Mouse (Mus musculus): ENCODE data around the gene Armc8. TPM values are rescaled to one million over a fixed set of nuclear protein-coding genes. Genes with fewer than 3 reads are reported as not detected.
A peak's percentile ranks its signal among the peaks of the same experiment; 100 is the strongest.
"Not testable (repeated sequence)": the region's sequence is repeated elsewhere in the genome, so short reads cannot be mapped to it uniquely, and the experiment has no call there.

The Armc8 gene
- 17.4 and 22.5 TPM in 2 replicates for total RNA-seq (2014; rRNA removed; ENCODE audit: low replicate concordance)
- polyA plus RNA-seq (2015; fragmentation: Nextera tagmentation; extraction: Ambion mirVana), result 16.8 and 18.5 TPM in 2 replicates

DNA sequence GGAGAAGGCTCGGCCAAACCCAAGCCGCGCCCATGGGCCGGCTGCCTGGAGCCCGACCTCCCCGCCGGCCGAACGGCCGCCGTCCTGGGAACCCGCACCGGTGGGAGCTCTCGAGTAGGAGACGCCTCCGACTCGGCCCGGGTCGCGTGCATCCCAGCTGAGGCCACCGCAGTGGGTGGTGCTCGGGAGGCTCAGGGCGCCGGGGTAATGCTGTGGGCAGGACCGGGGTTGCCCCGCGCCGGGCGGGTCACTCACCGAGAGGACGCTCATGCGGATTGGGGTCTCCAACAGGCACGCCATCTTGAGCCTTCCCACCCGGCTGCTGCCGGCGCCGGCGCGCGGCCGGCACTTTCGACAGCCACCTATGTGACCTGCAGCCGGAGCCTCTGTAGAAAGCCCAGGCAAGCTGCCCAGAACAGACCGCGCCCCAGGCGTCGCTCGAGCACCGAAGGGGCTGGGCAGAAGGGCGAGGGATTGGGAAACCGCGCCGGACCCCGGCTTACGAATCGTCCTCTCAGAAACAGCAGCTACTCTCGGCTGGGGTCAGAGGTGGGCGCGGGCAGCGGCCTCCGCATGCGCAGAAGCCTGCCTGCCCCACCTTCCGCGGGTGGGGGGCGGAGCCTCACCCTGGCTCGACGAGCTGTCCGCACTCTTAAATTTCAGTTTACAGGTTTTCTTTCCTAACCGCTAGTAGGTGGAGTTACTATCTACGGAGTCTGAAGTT, at the start of gene Armc8:
Gene Armc8, minus strand, starts transcription at position 553 of the 724 bp plus-strand sequence.
- H3K4me3 ChIP-seq (ENCODE audit: low read depth, low read length), result peak within 1 kb of the TSS; percentile 95
- WGBS, result under 1% methylated on average over 63 of the region's 70 CpGs
- no peaks in the 10 kb centered on the region for H3K36me3 ChIP-seq (replicated peaks; ENCODE audit: control insufficient read depth, insufficient read depth, low read length)
- no peaks in the 10 kb centered on the region for H3K27me3 ChIP-seq (ENCODE audit: control insufficient read depth, insufficient read depth, low read length)
- no peak for TF ChIP-seq CTCF (IDR thresholded peaks at IDR 0.05; ENCODE audit: low read depth)
- TF ChIP-seq EP300 (IDR thresholded peaks at IDR 0.05; ENCODE audit: low read depth), result peak; percentile 75; the same call in 1 of the 2 replicates
- H3K9ac ChIP-seq (replicated peaks; ENCODE audit: low read depth, low read length), result peak within 1 kb of the TSS; percentile 92
- DNase-seq (ENCODE audit: low spot score) (peak; percentile 85), ATAC-seq (ENCODE audit: insufficient read depth, low read depth) (peak; percentile 98)
- no peaks in the 10 kb centered on the region for H3K9me3 ChIP-seq (replicated peaks; ENCODE audit: control insufficient read depth, low read length)
- peak within 1 kb of the TSS; percentile 96 for H3K4me2 ChIP-seq (ENCODE audit: low read depth, low read length)
- H3K27ac ChIP-seq (ENCODE audit: low read depth), result peak within 1 kb of the TSS; percentile 99
- peaks cover 17% of the 10 kb centered on the region for H3K4me1 ChIP-seq (ENCODE audit: control insufficient read depth, insufficient read depth)

GRCm38 (mm10) chr9:99612202-99612601, 43.5 kb upstream of the Armc8 start, which contains the start of gene A4gnt:
Gene A4gnt (plus strand): TSS chr9:99612502.
- 41% methylated on average over 2 of the region's 2 CpGs for WGBS
- Histone ChIP-seq H3K36me3 (replicated peaks; ENCODE audit: control insufficient read depth, insufficient read depth, low read length) (no peaks in the 10 kb centered on the region), H3K4me2 (ENCODE audit: low read depth, low read length) (no peak within 1 kb of the TSS), H3K27ac (ENCODE audit: low read depth) (no peak within 1 kb of the TSS), H3K9ac (replicated peaks; ENCODE audit: low read depth, low read length) (no peak within 1 kb of the TSS), H3K27me3 (ENCODE audit: control insufficient read depth, insufficient read depth, low read length) (no peaks in the 10 kb centered on the region), H3K4me1 (ENCODE audit: control insufficient read depth, insufficient read depth) (no peaks in the 10 kb centered on the region), H3K9me3 (replicated peaks; ENCODE audit: control insufficient read depth, low read length) (no peaks in the 10 kb centered on the region), H3K4me3 (ENCODE audit: low read depth, low read length) (no peak within 1 kb of the TSS)
- ATAC-seq (ENCODE audit: insufficient read depth, low read depth), result no peak
- no peak for DNase-seq (ENCODE audit: low spot score)
- no peak for TF ChIP-seq CTCF (IDR thresholded peaks at IDR 0.05; ENCODE audit: low read depth)
- no peak for TF ChIP-seq EP300 (IDR thresholded peaks at IDR 0.05; ENCODE audit: low read depth)

DNA sequence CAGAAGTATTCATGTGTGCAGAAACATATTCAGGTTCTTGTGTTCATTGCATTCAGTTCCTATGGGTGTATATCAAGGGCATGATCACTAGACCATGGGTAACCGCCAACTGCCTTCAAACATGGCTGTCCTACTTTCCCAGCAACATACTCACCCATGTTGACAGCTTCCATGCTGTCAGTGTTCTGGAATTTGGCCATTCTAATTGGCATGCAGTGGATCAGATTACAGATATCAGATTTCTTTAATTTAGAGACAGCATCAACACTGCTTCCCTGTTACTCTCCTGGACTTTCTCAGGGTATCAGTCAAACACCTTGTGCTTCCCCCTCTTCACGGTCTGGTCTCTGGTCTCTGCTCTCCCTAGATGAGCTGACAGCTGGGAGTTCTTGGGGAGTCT, 34.9 kb upstream of the Armc8 start:
- H3K4me1 ChIP-seq (ENCODE audit: control insufficient read depth, insufficient read depth), result no peaks in the 10 kb centered on the region
- no peak for DNase-seq (ENCODE audit: low spot score)
- no peak overlapping the region for H3K9ac ChIP-seq (replicated peaks; ENCODE audit: low read depth, low read length)
- TF ChIP-seq CTCF (IDR thresholded peaks at IDR 0.05; ENCODE audit: low read depth) (no peak), EP300 (IDR thresholded peaks at IDR 0.05; ENCODE audit: low read depth) (no peak)
- H3K9me3 ChIP-seq (replicated peaks; ENCODE audit: control insufficient read depth, low read length), result no peaks in the 10 kb centered on the region
- H3K4me2 ChIP-seq (ENCODE audit: low read depth, low read length), result no peak overlapping the region
- WGBS, result 60% methylated on average over 2 of the region's 2 CpGs
- no peaks in the 10 kb centered on the region for H3K27me3 ChIP-seq (ENCODE audit: control insufficient read depth, insufficient read depth, low read length)
- H3K4me3 ChIP-seq (ENCODE audit: low read depth, low read length), result no peak overlapping the region
- no peaks in the 10 kb centered on the region for H3K36me3 ChIP-seq (replicated peaks; ENCODE audit: control insufficient read depth, insufficient read depth, low read length)
- H3K27ac ChIP-seq (ENCODE audit: low read depth), result no peak overlapping the region
- no peak for ATAC-seq (ENCODE audit: insufficient read depth, low read depth)

DNA sequence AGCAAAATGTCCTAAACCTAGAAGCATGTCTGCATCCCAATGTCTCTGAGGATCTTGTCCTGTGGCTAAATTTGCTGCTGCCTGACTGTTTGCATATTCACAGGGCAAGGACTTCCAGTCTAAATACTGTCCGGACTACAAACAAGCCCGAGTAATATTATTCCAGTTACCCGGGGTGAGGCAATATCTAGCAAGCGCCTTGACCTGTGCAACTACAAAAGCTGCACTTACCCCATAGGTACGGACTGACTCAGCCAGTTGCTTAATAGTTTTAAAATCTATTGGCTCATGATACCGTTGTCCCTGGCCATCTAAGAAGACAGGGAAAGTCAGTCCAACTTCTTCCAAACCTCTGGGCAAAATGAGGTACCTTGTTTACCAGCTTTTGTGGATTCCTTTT, 30.4 kb upstream of the Armc8 start:
- not testable (repeated sequence) for DNase-seq (ENCODE audit: low spot score); H3K36me3 ChIP-seq (replicated peaks; ENCODE audit: control insufficient read depth, insufficient read depth, low read length); H3K4me3 ChIP-seq (ENCODE audit: low read depth, low read length); H3K27ac ChIP-seq (ENCODE audit: low read depth); H3K9ac ChIP-seq (replicated peaks; ENCODE audit: low read depth, low read length); H3K27me3 ChIP-seq (ENCODE audit: control insufficient read depth, insufficient read depth, low read length); H3K4me1 ChIP-seq (ENCODE audit: control insufficient read depth, insufficient read depth); H3K9me3 ChIP-seq (replicated peaks; ENCODE audit: control insufficient read depth, low read length); ATAC-seq (ENCODE audit: insufficient read depth, low read depth); H3K4me2 ChIP-seq (ENCODE audit: low read depth, low read length)
- 91% methylated on average over 6 of the region's 6 CpGs for WGBS

GRCm38 (mm10) chr9:99591144-99591543, 22.4 kb upstream of the Armc8 start:
- Histone ChIP-seq H3K4me1 (ENCODE audit: control insufficient read depth, insufficient read depth) (no peaks in the 10 kb centered on the region), H3K27me3 (ENCODE audit: control insufficient read depth, insufficient read depth, low read length) (no peaks in the 10 kb centered on the region), H3K9me3 (replicated peaks; ENCODE audit: control insufficient read depth, low read length) (no peaks in the 10 kb centered on the region), H3K4me3 (ENCODE audit: low read depth, low read length) (no peak overlapping the region), H3K9ac (replicated peaks; ENCODE audit: low read depth, low read length) (no peak overlapping the region), H3K36me3 (replicated peaks; ENCODE audit: control insufficient read depth, insufficient read depth, low read length) (no peaks in the 10 kb centered on the region), H3K27ac (ENCODE audit: low read depth) (no peak overlapping the region), H3K4me2 (ENCODE audit: low read depth, low read length) (no peak overlapping the region)
- no peak for TF ChIP-seq EP300 (IDR thresholded peaks at IDR 0.05; ENCODE audit: low read depth)
- TF ChIP-seq CTCF (IDR thresholded peaks at IDR 0.05; ENCODE audit: low read depth), result no peak
- no peak for ATAC-seq (ENCODE audit: insufficient read depth, low read depth)
- WGBS, result 66% methylated on average over 8 of the region's 8 CpGs
- no peak for DNase-seq (ENCODE audit: low spot score)

Measured in heart, postnatal 0 days (tissue).